Mouse (Mus musculus) hindbrain, postnatal 0 days (tissue): ENCODE results near the gene Gm49380. TPM values are rescaled to one million over a fixed set of nuclear protein-coding genes. Genes with fewer than 3 reads are reported as not detected.

Experiments
- ATAC-seq: fragments of 200-750 bp; cut with Nextera tagmentation; 2 replicates; pipeline ENCODE4 v1.8.0; 2017; ENCODE audit warnings: mild to moderate bottlenecking, moderate TSS enrichment, moderate library complexity
- DNase-seq: peaks from one replicate; pipeline ENCODE4 v3.0.0-alpha.2; 2015; ENCODE audit warnings: low spot score
- H3K27ac ChIP-seq: fragments of 300-500 bp; sonication (generic); 2 replicates; pipeline ENCODE4 v1.5.1; 2014; ENCODE audit warnings: mild to moderate bottlenecking
- H3K27me3 ChIP-seq: fragments of 300-500 bp; sonication (generic); 2 replicates; pipeline ENCODE4 v1.6.1; 2014; ENCODE audit warnings: low read length, mixed read lengths; ENCODE audit not compliant: insufficient read depth
- H3K36me3 ChIP-seq: fragments of 300-500 bp; sonication (generic); 2 replicates; pipeline ENCODE4 v1.6.1; 2014; ENCODE audit warnings: low read length, mixed read lengths; ENCODE audit not compliant: insufficient read depth
- H3K4me1 ChIP-seq: fragments of 300-500 bp; sonication (generic); 2 replicates; pipeline ENCODE4 v1.6.1; 2014; ENCODE audit warnings: antibody characterized with exemption, low read length, mixed read lengths; ENCODE audit not compliant: insufficient read depth
- H3K4me2 ChIP-seq: fragments of 300-500 bp; sonication (generic); 2 replicates; pipeline ENCODE4 v1.6.1; 2014; ENCODE audit warnings: low read depth, mild to moderate bottlenecking, low read length, moderate library complexity, mixed read lengths
- H3K4me3 ChIP-seq: fragments of 300-500 bp; sonication (generic); 2 replicates; pipeline ENCODE4 v1.5.1; 2014; ENCODE audit warnings: low read length
- H3K9ac ChIP-seq: fragments of 300-500 bp; sonication (generic); replicated peaks from 2 replicates; pipeline ENCODE4 v1.6.1; 2014; ENCODE audit warnings: mild to moderate bottlenecking, low read length, moderate library complexity, mixed read lengths
- H3K9me3 ChIP-seq: fragments of 300-500 bp; sonication (generic); 2 replicates; pipeline ENCODE4 v1.6.1; 2016; ENCODE audit warnings: low read length, mixed read lengths
- CTCF ChIP-seq: IDR thresholded peaks from 2 replicates; pipeline ENCODE4 v1.5.1; 2016; ENCODE audit warnings: antibody characterized with exemption, control low read depth, low read depth
- WGBS: fragments of 180-500 bp; shearing (Covaris S2); extraction: QIAGEN DNeasy Blood & Tissue Kit; methylation state at CpG from one replicate; pipeline ENCODE4 v1.1.7; 2014; 5-methylcytosine and 5-hydroxymethylcytosine counted together
- polyA plus RNA-seq: library from polyadenylated mRNA; unstranded; fragments of >200 nt; fragmentation: Nextera tagmentation; extraction: Ambion mirVana; gene quantifications from 2 replicates; pipeline ENCODE4 v1.2.1, GENCODE M21; 2015
- total RNA-seq: library from RNA; depleted of rRNA; stranded (reverse); fragments of >200 nt; gene quantifications from 2 replicates; pipeline ENCODE4 v1.2.3, GENCODE M21; 2014

The Gm49380 gene
- total and polyA plus RNA-seq, 2 experiments from 2014 or later: not detected

GRCm38 (mm10) chr9:44076764-44077120 lies 36.6 kb downstream of the Gm49380 start:
- WGBS: 14% methylated on average over 5 of the region's 5 CpGs
- no peak overlapping the region for H3K9ac ChIP-seq
- H3K27ac ChIP-seq: no peak overlapping the region
- DNase-seq (peak; percentile 84), ATAC-seq (no peak)
- H3K36me3 ChIP-seq: no peaks in the 10 kb centered on the region
- H3K4me2 ChIP-seq: 0 out of 2 replicates have a peak overlapping the region, but pooled peaks have one; percentile 21
- TF ChIP-seq CTCF: peak; percentile 71
- H3K9me3 ChIP-seq: no peaks in the 10 kb centered on the region
- no peaks in the 10 kb centered on the region; the same call in 1 of the 2 replicates for H3K4me1 ChIP-seq
- no peak overlapping the region for H3K4me3 ChIP-seq
- H3K27me3 ChIP-seq: no peaks in the 10 kb centered on the region

- WGBS: 66% methylated on average over 16 of the region's 16 CpGs
- TF ChIP-seq CTCF: no peak
- no peak for DNase-seq
Observed at GRCm38 (mm10) chr9:44075996-44076763, 37.1 kb downstream of the Gm49380 start.

GRCm38 (mm10) chr9:44075276-44075995 lies 37.9 kb downstream of the Gm49380 start:
- Histone ChIP-seq H3K9me3 (no peaks in the 10 kb centered on the region), H3K36me3 (no peaks in the 10 kb centered on the region), H3K27me3 (no peaks in the 10 kb centered on the region), H3K27ac (no peak overlapping the region), H3K4me3 (no peak overlapping the region), H3K4me1 (no peaks in the 10 kb centered on the region; the same call in 1 of the 2 replicates), H3K4me2 (no peak overlapping the region), H3K9ac (no peak overlapping the region)
- TF ChIP-seq CTCF: no peak
- WGBS: 71% methylated on average over 24 of the region's 24 CpGs
- ATAC-seq: no peak
- DNase-seq: no peak

More at GRCm38 (mm10) chr9:44075996-44076763, 37.1 kb downstream of the Gm49380 start:
- H3K4me2 ChIP-seq: no peak overlapping the region
- no peaks in the 10 kb centered on the region for H3K9me3 ChIP-seq
- no peak for ATAC-seq
- H3K36me3 ChIP-seq: no peaks in the 10 kb centered on the region
- H3K4me3 ChIP-seq: no peak overlapping the region
- H3K9ac ChIP-seq: no peak overlapping the region
- no peak overlapping the region for H3K27ac ChIP-seq
- H3K27me3 ChIP-seq: no peaks in the 10 kb centered on the region
- H3K4me1 ChIP-seq: no peaks in the 10 kb centered on the region; the same call in 1 of the 2 replicates

- H3K9me3 ChIP-seq: no peaks in the 10 kb centered on the region
- ATAC-seq: no peak
- H3K27ac ChIP-seq: no peak overlapping the region
- H3K4me3 ChIP-seq: no peak overlapping the region
- peak; percentile 34 for DNase-seq
- no peaks in the 10 kb centered on the region for H3K27me3 ChIP-seq
- H3K36me3 ChIP-seq: no peaks in the 10 kb centered on the region
- no peaks in the 10 kb centered on the region; the same call in 1 of the 2 replicates for H3K4me1 ChIP-seq
- H3K4me2 ChIP-seq: no peak overlapping the region
- no peak overlapping the region for H3K9ac ChIP-seq
- TF ChIP-seq CTCF: peak; percentile 28
- WGBS: 57% methylated on average over 9 of the region's 9 CpGs
Observed at GRCm38 (mm10) chr9:44074395-44075275, 38.7 kb downstream of the Gm49380 start.

GRCm38 (mm10) chr9:44073115-44073514 lies 40.2 kb downstream of the Gm49380 start:
- WGBS: 35% methylated on average over 5 of the region's 5 CpGs
- no peaks in the 10 kb centered on the region for H3K27me3 ChIP-seq
- H3K9ac ChIP-seq: no peak overlapping the region
- no peaks in the 10 kb centered on the region; the same call in 1 of the 2 replicates for H3K4me1 ChIP-seq
- no peak for DNase-seq
- ATAC-seq: no peak
- no peaks in the 10 kb centered on the region for H3K9me3 ChIP-seq
- TF ChIP-seq CTCF: no peak
- H3K27ac ChIP-seq: peak overlapping the region; percentile 76
- H3K4me3 ChIP-seq: no peak overlapping the region
- H3K36me3 ChIP-seq: no peaks in the 10 kb centered on the region
- H3K4me2 ChIP-seq: peak overlapping the region; percentile 38

GRCm38 (mm10) chr9:44072599-44072915 lies 40.7 kb downstream of the Gm49380 start:
- WGBS: 19% methylated on average over 4 of the region's 4 CpGs
- Histone ChIP-seq H3K4me3 (no peak overlapping the region), H3K27me3 (no peaks in the 10 kb centered on the region), H3K9me3 (no peaks in the 10 kb centered on the region), H3K9ac (0 out of 2 replicates have a peak overlapping the region, but pooled peaks have one; percentile 17), H3K4me2 (peak overlapping the region; percentile 38), H3K4me1 (no peaks in the 10 kb centered on the region; the same call in 1 of the 2 replicates), H3K27ac (peak overlapping the region; percentile 88), H3K36me3 (no peaks in the 10 kb centered on the region)
- ATAC-seq (peak; percentile 82), DNase-seq (peak; percentile 71)
- no peak for TF ChIP-seq CTCF
